Mouse (Mus musculus) midbrain, postnatal 0 days (tissue): ENCODE results near the gene Olfr211. TPM values are rescaled to one million over a fixed set of nuclear protein-coding genes. Genes with fewer than 3 reads are reported as not detected.
"Not testable (repeated sequence)": the region's sequence is repeated elsewhere in the genome, so short reads cannot be mapped to it uniquely, and the experiment has no call there.

Experiments
- ATAC-seq: fragments of 200-750 bp; cut with Nextera tagmentation; 2 replicates; pipeline ENCODE4 v1.8.0; 2017; ENCODE audit warnings: moderate number of reproducible peaks, mild to moderate bottlenecking, moderate TSS enrichment, moderate library complexity; ENCODE audit not compliant: low FRiP score
- DNase-seq: peaks from one replicate; pipeline ENCODE4 v3.0.0-alpha.2; 2015; ENCODE audit warnings: low spot score
- H3K27ac ChIP-seq: fragments of 300-500 bp; sonication (generic); 2 replicates; pipeline ENCODE4 v1.5.1; 2014; ENCODE audit warnings: low read depth, mild to moderate bottlenecking, low read length, mixed read lengths
- H3K27me3 ChIP-seq: fragments of 300-500 bp; sonication (generic); 2 replicates; pipeline ENCODE4 v1.6.1; 2014; ENCODE audit warnings: low read length, control low read depth, mixed read lengths; ENCODE audit not compliant: insufficient read depth
- H3K36me3 ChIP-seq: fragments of 300-500 bp; sonication (generic); 2 replicates; pipeline ENCODE4 v1.6.1; 2014; ENCODE audit warnings: low read length, control low read depth, mixed read lengths; ENCODE audit not compliant: insufficient read depth
- H3K4me1 ChIP-seq: fragments of 300-500 bp; sonication (generic); 2 replicates; pipeline ENCODE4 v1.6.1; 2014; ENCODE audit warnings: mild to moderate bottlenecking, control low read depth, antibody characterized with exemption, low read length, mixed read lengths; ENCODE audit not compliant: insufficient read depth
- H3K4me2 ChIP-seq: fragments of 300-500 bp; sonication (generic); 2 replicates; pipeline ENCODE4 v1.6.1; 2014; ENCODE audit warnings: low read depth, mild to moderate bottlenecking, low read length, mixed read lengths; ENCODE audit not compliant: poor library complexity, severe bottlenecking
- H3K4me3 ChIP-seq: fragments of 300-500 bp; sonication (generic); 2 replicates; pipeline ENCODE4 v1.5.1; 2014; ENCODE audit warnings: low read depth, mild to moderate bottlenecking, low read length, moderate library complexity
- H3K9ac ChIP-seq: fragments of 300-500 bp; sonication (generic); replicated peaks from 2 replicates; pipeline ENCODE4 v1.6.1; 2014; ENCODE audit warnings: mild to moderate bottlenecking, low read length, moderate library complexity, mixed read lengths; ENCODE audit not compliant: poor library complexity, severe bottlenecking
- H3K9me3 ChIP-seq: fragments of 300-500 bp; sonication (generic); 2 replicates; pipeline ENCODE4 v1.6.1; 2016; ENCODE audit warnings: low read length, control low read depth
- CTCF ChIP-seq: IDR thresholded peaks from 2 replicates; pipeline ENCODE4 v1.5.1; 2016; ENCODE audit warnings: antibody characterized with exemption, mild to moderate bottlenecking
- WGBS: fragments of 180-500 bp; shearing (Covaris S2); extraction: QIAGEN DNeasy Blood & Tissue Kit; methylation state at CpG from one replicate; pipeline ENCODE4 v1.1.7; 2014; 5-methylcytosine and 5-hydroxymethylcytosine counted together
- polyA plus RNA-seq: library from polyadenylated mRNA; unstranded; fragments of >200 nt; fragmentation: Nextera tagmentation; extraction: Ambion mirVana; gene quantifications from 2 replicates; pipeline ENCODE4 v1.2.1, GENCODE M21; 2015
- total RNA-seq: library from RNA; depleted of rRNA; stranded (reverse); fragments of >200 nt; gene quantifications from 2 replicates; pipeline ENCODE4 v1.2.3, GENCODE M21; 2014; rRNA removed

Olfr211 gene
- total and polyA plus RNA-seq, 2 experiments from 2014 or later = not detected

- WGBS = 89% methylated on average over 5 of the region's 5 CpGs
- Histone ChIP-seq H3K27ac (no peak overlapping the region), H3K4me2 (no peak overlapping the region), H3K4me3 (no peak overlapping the region), H3K9me3 (no peaks in the 10 kb centered on the region), H3K27me3 (no peaks in the 10 kb centered on the region), H3K9ac (no peak overlapping the region), H3K36me3 (no peaks in the 10 kb centered on the region), H3K4me1 (no peaks in the 10 kb centered on the region)
- no peak for TF ChIP-seq CTCF
- ATAC-seq (no peak), DNase-seq (no peak)
These were observed 4.9 kb downstream of the Olfr211 start for GRCm38 (mm10) chr6:116493742-116494141.

GRCm38 (mm10) chr6:116495960-116496359, 7.1 kb downstream of the Olfr211 start:
- H3K36me3 ChIP-seq = no peaks in the 10 kb centered on the region
- H3K27me3 ChIP-seq = no peaks in the 10 kb centered on the region
- no peaks in the 10 kb centered on the region for H3K4me1 ChIP-seq
- 93% methylated on average over 1 of the region's 1 CpGs for WGBS
- no peak for ATAC-seq
- no peak overlapping the region for H3K9ac ChIP-seq
- DNase-seq = no peak
- no peak overlapping the region for H3K4me2 ChIP-seq
- no peak overlapping the region for H3K27ac ChIP-seq
- H3K4me3 ChIP-seq = no peak overlapping the region
- H3K9me3 ChIP-seq = no peaks in the 10 kb centered on the region
- TF ChIP-seq CTCF = no peak

DNA sequence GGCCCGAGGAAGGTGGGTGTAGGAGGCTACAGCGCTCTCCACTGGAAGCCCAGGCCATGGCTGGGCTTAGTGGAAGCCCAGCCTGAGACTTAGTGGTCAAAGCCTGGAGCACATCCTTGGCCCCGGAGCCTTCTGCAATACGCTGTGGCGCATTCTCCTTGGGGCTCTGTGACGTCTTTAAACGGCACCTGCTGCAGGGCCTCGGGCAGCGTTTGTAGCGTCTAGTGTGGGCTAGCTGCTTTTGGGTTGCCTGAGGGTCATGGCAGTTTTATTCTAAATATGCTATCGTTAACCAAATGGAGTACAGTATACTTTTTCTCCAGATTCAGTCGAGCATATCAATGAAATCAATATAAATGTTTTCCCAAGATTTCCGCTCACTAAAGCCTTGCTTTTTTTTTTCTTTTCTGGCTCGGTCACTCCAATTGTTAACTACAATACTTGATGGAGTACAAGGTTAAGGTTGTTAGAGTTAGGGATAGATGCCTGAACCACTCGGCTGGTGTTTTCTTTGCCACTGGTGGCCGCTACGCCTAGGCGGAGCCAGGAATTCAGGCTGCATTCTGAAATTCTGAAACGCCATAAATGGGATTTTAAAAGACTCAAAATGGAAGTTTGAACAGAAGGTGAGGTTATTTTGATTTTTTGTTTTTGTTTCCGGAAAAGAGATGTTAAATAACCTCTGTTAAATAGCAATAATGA, 17.6 kb downstream of the Olfr211 start, which contains the start of gene Olfr212:
Gene Olfr212, plus strand, starts transcription at position 215 of the 702 bp plus-strand sequence.
- not testable (repeated sequence) for DNase-seq, ATAC-seq, H3K27ac ChIP-seq, H3K36me3 ChIP-seq, H3K9ac ChIP-seq, H3K4me2 ChIP-seq, H3K9me3 ChIP-seq, H3K27me3 ChIP-seq, H3K4me3 ChIP-seq, H3K4me1 ChIP-seq
- WGBS = 89% methylated on average over 19 of the region's 20 CpGs

- Histone ChIP-seq H3K4me3 (no peak overlapping the region), H3K4me2 (no peak overlapping the region), H3K36me3 (no peaks in the 10 kb centered on the region), H3K9ac (no peak overlapping the region), H3K27ac (no peak overlapping the region), H3K27me3 (no peaks in the 10 kb centered on the region), H3K9me3 (no peaks in the 10 kb centered on the region), H3K4me1 (no peaks in the 10 kb centered on the region)
- DNase-seq = no peak
- no peak for TF ChIP-seq CTCF
- no peak for ATAC-seq
These were observed 25.9 kb downstream of the Olfr211 start for GRCm38 (mm10) chr6:116514832-116515231.

DNA sequence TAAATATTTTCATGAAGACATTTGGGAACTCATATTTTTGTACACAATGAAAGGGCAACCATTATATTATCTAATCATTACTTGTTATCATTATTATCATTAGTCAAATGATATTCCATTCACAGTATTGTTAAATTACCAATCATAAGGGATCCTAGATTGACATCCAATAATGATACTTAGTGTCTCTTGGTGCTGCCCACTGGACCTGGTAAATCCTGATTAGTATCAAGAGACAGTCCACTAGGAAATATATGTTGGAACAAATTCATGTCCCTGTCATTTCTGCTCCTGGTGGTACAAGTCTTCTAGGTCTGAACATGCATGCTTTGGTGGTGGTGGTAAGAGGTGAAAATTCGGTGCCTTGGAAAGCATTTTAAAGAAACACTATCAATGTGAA, 49.3 kb downstream of the Olfr211 start, which contains the start of gene Olfr213:
Gene Olfr213, plus strand, starts transcription at position 301 of the 400 bp plus-strand sequence.
- no peaks in the 10 kb centered on the region for H3K36me3 ChIP-seq
- DNase-seq (no peak), ATAC-seq (no peak)
- H3K4me1 ChIP-seq = no peaks in the 10 kb centered on the region
- no peak within 1 kb of the TSS for H3K4me3 ChIP-seq
- H3K9ac ChIP-seq = no peak within 1 kb of the TSS
- H3K27ac ChIP-seq = no peak within 1 kb of the TSS
- no peak for TF ChIP-seq CTCF
- H3K27me3 ChIP-seq = no peaks in the 10 kb centered on the region
- H3K4me2 ChIP-seq = no peak within 1 kb of the TSS
- H3K9me3 ChIP-seq = no peaks in the 10 kb centered on the region
- WGBS = 85% methylated on average over 1 of the region's 1 CpGs

- 87% methylated on average over 2 of the region's 2 CpGs for WGBS
- ATAC-seq = no peak
These were observed 53.6 kb downstream of the Olfr211 start for GRCm38 (mm10) chr6:116542500-116542899.

More at GRCm38 (mm10) chr6:116542500-116542899, 53.6 kb downstream of the Olfr211 start:
- Histone ChIP-seq H3K27me3 (no peaks in the 10 kb centered on the region), H3K9me3 (no peaks in the 10 kb centered on the region), H3K27ac (no peak overlapping the region), H3K4me3 (no peak overlapping the region), H3K4me1 (no peaks in the 10 kb centered on the region), H3K36me3 (no peaks in the 10 kb centered on the region), H3K9ac (no peak overlapping the region), H3K4me2 (no peak overlapping the region)
- TF ChIP-seq CTCF = no peak
- DNase-seq = no peak

Other genes starting within 250 kb of the Olfr211 start
- gene Zfand4, start 224.9 kb upstream of the Olfr211 start, total RNA-seq = 5.8 and 9.1 TPM in 2 replicates
- 5.8 and 6.8 TPM in 2 replicates for gene Zfand4, start 224.9 kb upstream of the Olfr211 start, polyA plus RNA-seq
- gene March8, start 151.1 kb upstream of the Olfr211 start, total RNA-seq = 90.9 and 120 TPM in 2 replicates
- gene March8, start 151.1 kb upstream of the Olfr211 start, polyA plus RNA-seq = 34.2 and 38.2 TPM in 2 replicates
- 0.57 and 1.6 TPM in 2 replicates for gene Alox5, start 27.9 kb upstream of the Olfr211 start, total RNA-seq
- 0.48 and 0.74 TPM in 2 replicates for gene Alox5, start 27.9 kb upstream of the Olfr211 start, polyA plus RNA-seq
- gene Olfr212, start 17.4 kb downstream of the Olfr211 start, total RNA-seq = not detected in 2 replicates
- gene Olfr212, start 17.4 kb downstream of the Olfr211 start, polyA plus RNA-seq = 0.07 TPM in 1 of 2 replicates, not detected in the other
- not detected in 2 replicates for gene Olfr213, start 49.4 kb downstream of the Olfr211 start, total RNA-seq
- not detected in 2 replicates for gene Olfr213, start 49.4 kb downstream of the Olfr211 start, polyA plus RNA-seq
- not detected in 2 replicates for gene Gm5580, start 62.0 kb downstream of the Olfr211 start, total RNA-seq
- 0.27 and 0.28 TPM in 2 replicates for gene Gm5580, start 62.0 kb downstream of the Olfr211 start, polyA plus RNA-seq
- gene Olfr214, start 65.1 kb downstream of the Olfr211 start, total RNA-seq = 0.99 TPM in 1 of 2 replicates, not detected in the other
- gene Olfr214, start 65.1 kb downstream of the Olfr211 start, polyA plus RNA-seq = not detected in 2 replicates
- 0.05 TPM in 1 of 2 replicates, not detected in the other for gene Olfr215, start 95.1 kb downstream of the Olfr211 start, total RNA-seq
- gene Olfr215, start 95.1 kb downstream of the Olfr211 start, polyA plus RNA-seq = not detected in 2 replicates
- 62.8 and 64.5 TPM in 2 replicates for gene Zfp422, start 139.9 kb downstream of the Olfr211 start, total RNA-seq
- gene Zfp422, start 139.9 kb downstream of the Olfr211 start, polyA plus RNA-seq = 95.0 and 96.4 TPM in 2 replicates
- 1.4 and 5.0 TPM in 2 replicates for gene Depp1, start 161.5 kb downstream of the Olfr211 start, total RNA-seq
- gene Depp1, start 161.5 kb downstream of the Olfr211 start, polyA plus RNA-seq = 3.1 TPM in 2 replicates
- 6.7 and 7.0 TPM in 2 replicates for gene Rassf4, start 184.9 kb downstream of the Olfr211 start, total RNA-seq
- 8.1 and 10.4 TPM in 2 replicates for gene Rassf4, start 184.9 kb downstream of the Olfr211 start, polyA plus RNA-seq
- 0.19 and 1.4 TPM in 2 replicates for gene Tmem72, start 227.8 kb downstream of the Olfr211 start, total RNA-seq
- 0.02 and 0.14 TPM in 2 replicates for gene Tmem72, start 227.8 kb downstream of the Olfr211 start, polyA plus RNA-seq